Mouse (Mus musculus) embryonic facial prominence, embryonic 14.5 days (tissue): ENCODE results near the gene Gpr12. TPM values are rescaled to one million over a fixed set of nuclear protein-coding genes. Genes with fewer than 3 reads are reported as not detected.

Experiments used
- polyA plus RNA-seq: library from polyadenylated mRNA; unstranded; fragments of >200 nt; fragmentation: Nextera tagmentation; extraction: Ambion mirVana; gene quantifications from 2 replicates; pipeline ENCODE4 v1.2.1, GENCODE M21; 2014

Gpr12 gene
- polyA plus RNA-seq, 1 experiment from 2014 or later: not detected

Other genes starting within 250 kb of the Gpr12 start
- 1.6 and 1.7 TPM in 2 replicates for gene Wasf3, start 200.3 kb downstream of the Gpr12 start, polyA plus RNA-seq
- gene Gm6408, start 103.3 kb downstream of the Gpr12 start, polyA plus RNA-seq: not detected in 2 replicates
- not detected in 2 replicates for gene Gm6370, start 93.9 kb downstream of the Gpr12 start, polyA plus RNA-seq
- gene 4930449I24Rik, start 82.8 kb downstream of the Gpr12 start, polyA plus RNA-seq: not detected in 2 replicates
- not detected in 2 replicates for gene Gm3402, start 71.1 kb downstream of the Gpr12 start, polyA plus RNA-seq
- not detected in 2 replicates for gene Gm3404, start 59.4 kb downstream of the Gpr12 start, polyA plus RNA-seq
- not detected in 2 replicates for gene Gm3409, start 47.6 kb downstream of the Gpr12 start, polyA plus RNA-seq
- gene Gm3415, start 29.1 kb downstream of the Gpr12 start, polyA plus RNA-seq: not detected in 2 replicates
- 14.0 and 14.2 TPM in 2 replicates for gene Usp12, start 209.8 kb upstream of the Gpr12 start, polyA plus RNA-seq
- gene Rpl21, start 247.7 kb upstream of the Gpr12 start, polyA plus RNA-seq: 666 and 723 TPM in 2 replicates